Mouse (Mus musculus): ENCODE measurements around the gene Cops6.

Cops6 gene

GRCm38 (mm10) chr5:138160842-138161665 lies at the start of gene Cops6:
Cops6 (plus strand) TSS chr5:138161071.
- DNase-seq (ENCODE audit: low read depth, low spot score) = peak; percentile 85

- peak; percentile 79 for DNase-seq (ENCODE audit: low read depth, low spot score)
These were observed 44.3 kb upstream of the Cops6 start, which contains the start of gene Zscan21 for GRCm38 (mm10) chr5:138116255-138117198. Zscan21 (plus strand) TSS chr5:138116903.

DNA sequence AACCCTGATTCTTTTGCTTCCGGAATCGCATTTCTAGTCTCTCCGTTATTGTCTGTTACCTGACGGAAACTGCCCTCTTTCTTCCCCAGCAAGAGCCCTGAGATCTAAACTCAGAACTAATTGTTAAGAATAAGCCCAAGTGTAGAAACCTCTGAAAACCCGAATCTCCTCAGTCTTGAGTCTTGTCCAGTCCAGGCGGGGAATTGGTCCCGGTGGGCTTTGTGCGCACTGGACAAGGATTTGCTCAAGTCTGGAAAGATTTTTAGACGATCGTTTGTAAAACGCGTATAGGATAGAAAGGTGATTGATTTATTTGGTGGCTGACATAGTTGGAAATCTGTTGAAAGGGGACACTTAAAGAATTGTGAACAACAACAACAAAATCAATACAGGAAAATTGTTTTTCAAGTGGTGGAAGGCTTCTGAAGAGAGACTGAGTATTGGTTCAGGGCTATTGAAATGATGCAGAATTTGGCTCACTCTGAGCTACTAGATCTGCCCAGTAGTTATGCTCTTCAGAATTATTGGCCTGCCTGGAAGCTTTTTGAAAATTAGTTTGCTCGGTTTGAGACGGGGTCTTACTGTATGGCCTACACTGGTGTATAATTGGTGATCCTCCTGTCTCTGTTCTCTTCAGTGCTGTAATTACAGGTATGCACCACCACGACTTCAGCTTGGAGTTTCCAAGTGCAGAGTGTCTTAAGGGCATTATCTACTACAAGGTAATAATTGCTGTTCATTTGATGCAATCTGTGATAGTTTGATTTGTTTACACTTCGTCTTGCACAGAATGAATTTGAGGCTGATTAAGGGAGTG lies 43.5 kb upstream of the Cops6 start:
- no peak for DNase-seq (ENCODE audit: low read depth, low spot score)

DNA sequence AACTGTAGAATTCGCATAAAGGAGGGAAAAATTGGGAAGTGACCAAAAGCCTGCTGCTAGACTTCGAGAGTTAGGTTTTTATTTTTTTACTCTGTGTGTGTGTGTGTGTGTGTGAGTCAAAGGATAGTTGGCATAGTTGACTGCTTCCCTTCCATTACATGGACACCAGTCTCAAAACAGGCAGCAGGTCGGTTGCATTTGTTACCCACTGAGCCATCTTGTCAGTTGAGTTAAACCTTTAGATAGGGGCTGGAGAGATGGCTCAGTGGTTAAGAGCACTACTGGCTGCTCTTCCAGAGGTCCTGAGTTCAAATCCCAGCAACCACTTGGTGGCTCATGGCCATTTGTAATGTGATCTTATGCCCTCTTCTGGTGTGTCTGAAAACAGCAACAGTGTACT lies 42.8 kb upstream of the Cops6 start:
- no peak for DNase-seq (ENCODE audit: low read depth, low spot score)

- no peak for DNase-seq (ENCODE audit: low read depth, low spot score)
These were observed 28.3 kb upstream of the Cops6 start for GRCm38 (mm10) chr5:138132425-138133064.

GRCm38 (mm10) chr5:138137257-138137656 lies 23.6 kb upstream of the Cops6 start:
- DNase-seq (ENCODE audit: low read depth, low spot score) = no peak

DNA sequence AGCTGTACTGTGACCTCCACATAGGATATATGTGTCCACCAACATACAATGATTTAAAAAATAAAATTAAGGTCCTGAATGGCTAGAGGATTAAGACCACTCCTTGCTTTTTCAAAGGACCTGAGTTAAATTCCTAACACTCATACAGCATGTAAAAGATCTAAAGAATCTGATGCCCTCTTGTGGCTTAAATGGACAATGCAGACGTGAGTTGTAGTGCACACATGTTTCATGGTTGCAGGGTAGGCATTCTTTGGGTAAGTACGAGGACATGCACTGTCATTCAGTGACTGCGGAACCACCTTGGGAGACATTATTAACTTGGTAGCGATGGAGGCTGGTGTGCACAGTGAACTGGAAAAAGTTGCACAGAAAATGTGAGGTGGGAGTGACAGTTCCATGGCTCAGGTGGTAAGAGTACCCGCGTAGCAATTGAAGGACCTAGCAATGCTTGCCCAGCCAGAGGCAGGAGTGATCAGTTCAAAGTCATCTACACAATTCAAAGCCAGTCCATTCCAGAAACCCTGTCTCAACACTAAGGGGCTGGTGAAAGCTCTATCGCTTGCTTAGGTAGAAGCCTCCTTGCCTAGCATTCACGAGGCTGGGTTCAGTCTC lies 22.8 kb upstream of the Cops6 start:
- DNase-seq (ENCODE audit: low read depth, low spot score) = no peak

GRCm38 (mm10) chr5:138138585-138138984 lies 22.3 kb upstream of the Cops6 start:
- no peak for DNase-seq (ENCODE audit: low read depth, low spot score)

- no peak for DNase-seq (ENCODE audit: low read depth, low spot score)
These were observed 6.5 kb upstream of the Cops6 start for GRCm38 (mm10) chr5:138154390-138154789.

- DNase-seq (ENCODE audit: low read depth, low spot score) = peak; percentile 95
These were observed 5.4 kb upstream of the Cops6 start, which contains the start of gene Zfp113 for GRCm38 (mm10) chr5:138155443-138155976. Zfp113 (minus strand) TSS chr5:138155744.

DNA sequence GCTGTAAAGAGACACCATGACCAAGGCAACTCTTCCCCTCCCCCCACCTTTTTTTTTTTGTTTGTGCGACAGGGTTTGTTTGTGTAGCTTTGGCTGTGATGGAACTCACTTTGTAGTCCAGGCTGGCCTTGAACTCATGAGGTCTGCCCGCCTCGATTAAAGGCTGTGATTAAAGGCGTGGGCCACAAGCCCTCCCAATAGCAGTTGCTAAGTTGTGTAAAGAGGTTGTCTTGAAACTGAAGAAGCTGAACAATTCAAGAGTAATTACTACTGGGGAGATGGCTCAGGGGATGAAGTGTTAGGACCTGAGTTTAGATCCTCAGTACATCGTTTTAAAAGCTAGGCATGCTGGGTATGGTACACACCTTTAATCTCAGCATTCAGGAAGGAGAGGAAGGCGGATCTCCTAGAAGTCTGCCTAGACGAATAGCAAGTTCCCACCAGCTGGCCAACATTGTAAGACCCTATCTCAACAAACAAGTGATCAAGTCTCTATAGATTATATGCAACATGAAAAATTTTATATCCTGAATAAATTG lies 578 bp upstream of the Cops6 start:
- DNase-seq (ENCODE audit: low read depth, low spot score) = no peak

DNA sequence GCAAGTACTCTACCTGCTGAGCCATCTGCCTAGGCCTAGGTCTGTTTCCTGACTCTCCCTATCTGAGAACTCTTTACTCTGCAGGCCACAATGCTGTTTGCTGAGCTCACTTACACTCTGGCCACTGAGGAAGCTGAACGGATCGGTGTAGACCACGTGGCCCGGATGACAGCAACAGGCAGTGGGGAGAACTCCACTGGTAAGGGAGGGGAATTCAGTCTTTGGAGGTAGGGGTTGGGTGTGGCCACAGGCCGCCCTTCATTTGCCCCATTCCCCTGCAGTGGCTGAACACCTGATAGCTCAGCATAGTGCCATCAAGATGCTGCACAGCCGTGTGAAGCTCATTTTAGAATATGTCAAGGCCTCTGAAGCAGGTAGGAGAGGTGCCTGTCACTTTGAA lies 2.2 kb downstream of the Cops6 start:
- DNase-seq (ENCODE audit: low read depth, low spot score) = no peak

GRCm38 (mm10) chr5:138163610-138164009 lies 2.7 kb downstream of the Cops6 start:
- DNase-seq (ENCODE audit: low read depth, low spot score) = no peak

DNA sequence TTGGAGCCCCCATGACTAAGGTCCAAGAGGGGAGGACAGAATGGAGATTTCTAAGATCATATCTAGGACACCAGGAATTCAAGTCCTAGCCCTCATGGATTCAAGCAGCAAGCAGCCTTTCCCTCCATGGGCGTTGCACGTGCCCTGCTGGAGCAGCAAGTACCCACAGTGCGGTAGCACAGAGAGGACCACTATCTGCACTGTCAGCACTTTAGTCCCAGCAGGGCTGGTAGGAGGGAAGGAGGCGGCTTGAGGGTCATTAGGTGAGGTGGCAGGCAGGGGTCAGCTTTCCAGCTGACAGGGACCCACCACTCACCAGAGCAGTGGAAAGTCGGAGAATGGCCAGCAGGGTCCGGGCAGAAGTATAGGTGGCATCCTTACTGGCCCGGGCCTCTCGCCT lies 4.7 kb downstream of the Cops6 start:
- no peak for DNase-seq (ENCODE audit: low read depth, low spot score)

DNA sequence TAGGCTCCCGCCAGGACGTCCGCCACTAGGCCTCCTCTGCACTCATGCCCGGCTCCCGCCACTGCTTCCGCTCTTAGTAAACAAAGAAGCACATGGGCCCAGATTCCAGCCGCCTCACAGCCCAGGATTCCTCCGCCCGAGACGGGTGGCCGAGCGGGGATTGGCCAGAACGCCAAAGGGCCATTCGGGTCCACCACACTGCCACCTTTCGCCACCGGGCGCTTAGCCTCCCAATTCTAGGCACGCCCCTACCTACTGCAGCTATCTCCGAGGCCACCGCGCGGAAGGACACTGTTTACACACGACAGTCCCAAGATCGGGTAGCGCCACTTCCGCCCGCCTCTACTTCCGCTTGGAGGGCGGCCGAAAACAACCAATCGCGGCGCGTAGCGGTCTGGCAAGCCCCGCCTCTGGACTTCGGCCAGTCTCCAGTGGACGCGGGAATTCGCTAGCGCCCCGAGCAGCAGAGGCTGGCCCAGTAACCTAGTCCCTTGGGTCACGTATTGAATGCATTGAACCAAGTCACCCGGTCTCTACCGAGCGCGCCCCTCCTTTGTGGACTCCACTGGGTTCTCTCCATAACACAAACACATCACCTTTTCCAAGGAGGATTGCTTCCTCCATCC lies 10.2 kb downstream of the Cops6 start:
- DNase-seq (ENCODE audit: low read depth, low spot score) = peak; percentile 90

DNA sequence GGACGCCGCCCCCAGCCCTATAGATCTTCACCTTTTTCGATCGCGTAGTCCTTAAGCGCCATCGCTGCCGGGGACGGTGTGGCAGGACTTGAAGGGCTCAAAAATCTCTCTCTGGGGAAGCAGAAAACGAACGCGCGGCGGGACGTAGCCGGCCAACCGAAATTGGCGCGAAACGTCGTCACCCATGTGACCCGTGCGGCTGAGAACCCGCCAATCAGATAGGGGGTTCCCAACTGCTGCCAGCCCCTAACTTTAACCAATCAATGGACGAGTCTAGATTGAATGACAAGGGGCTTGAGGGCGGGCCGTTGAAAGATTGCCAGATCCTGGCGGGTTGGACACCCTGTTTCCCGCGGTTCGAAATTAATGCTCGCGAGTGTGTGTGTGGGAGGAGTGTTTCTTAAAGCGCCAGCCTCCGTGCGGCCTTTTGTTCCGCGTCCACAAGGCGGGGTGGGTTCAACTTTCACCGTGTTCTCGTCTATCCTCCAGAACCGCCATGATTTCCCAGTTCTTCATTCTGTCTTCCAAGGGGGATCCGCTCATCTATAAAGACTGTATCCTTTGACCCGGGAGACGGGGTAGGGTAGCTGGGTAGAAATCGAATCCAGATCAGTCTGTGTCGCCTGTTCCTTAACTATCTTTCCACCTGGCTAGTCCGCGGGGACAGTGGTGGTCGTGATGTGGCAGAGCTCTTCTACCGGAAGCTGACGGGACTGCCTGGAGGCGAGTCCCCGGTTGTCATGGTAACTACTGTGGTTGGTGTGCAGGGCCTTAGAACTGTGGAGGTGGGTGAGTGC lies 11.0 kb downstream of the Cops6 start, which contains the start of the genes Ap4m1 and Mcm7:
Gene Ap4m1 (plus strand): TSS at position 308 of the 797 bp plus-strand sequence.
Gene Mcm7 (minus strand): TSS at position 728 of the 797 bp plus-strand sequence.
- DNase-seq (ENCODE audit: low read depth, low spot score) = peak; percentile 97

- DNase-seq (ENCODE audit: low read depth, low spot score) = no peak
These were observed 12.3 kb downstream of the Cops6 start for GRCm38 (mm10) chr5:138173217-138173616.

DNA sequence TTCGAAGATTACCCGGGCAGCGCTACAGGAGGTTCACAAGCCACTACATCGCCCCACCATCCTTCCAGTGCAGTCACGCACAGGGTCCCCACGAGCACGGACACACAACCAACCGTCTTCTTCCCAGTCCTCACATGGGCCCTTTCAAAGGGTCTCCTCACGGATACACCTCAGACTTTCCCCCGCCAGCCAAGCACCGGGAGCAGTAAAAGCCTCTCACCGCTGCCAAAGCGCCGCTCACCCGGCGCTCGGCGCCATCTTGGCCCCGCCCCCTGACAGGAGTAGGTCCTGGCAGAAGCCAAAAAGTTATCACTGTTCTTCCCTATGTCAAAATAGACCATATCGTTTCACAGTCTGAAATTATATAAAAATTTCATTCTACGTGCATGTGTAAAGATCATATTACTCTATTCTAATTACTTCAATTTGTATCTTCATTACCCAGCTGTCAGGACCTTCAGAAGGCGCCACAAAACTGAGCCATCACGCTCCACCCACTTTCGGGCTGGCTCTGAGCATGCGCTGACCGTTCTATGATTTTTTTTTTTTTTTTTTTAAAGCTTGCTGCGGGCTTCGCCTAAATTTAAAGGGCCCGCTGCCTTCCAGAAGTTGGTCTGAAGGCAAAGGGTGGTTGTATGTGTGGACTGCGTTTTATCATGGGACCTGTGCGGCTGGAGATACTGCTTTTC lies 26.2 kb downstream of the Cops6 start, which contains the start of the genes Taf6 and Cnpy4:
Gene Taf6 (minus strand): TSS at position 502 of the 689 bp plus-strand sequence.
Gene Cnpy4 (plus strand): TSS at position 536 of the 689 bp plus-strand sequence.
- peak; percentile 85 for DNase-seq (ENCODE audit: low read depth, low spot score)

All from brain, embryonic 18.5 days (tissue).